Mouse (Mus musculus): ENCODE measurements around the gene Alppl2. TPM values are rescaled to one million over a fixed set of nuclear protein-coding genes. Genes with fewer than 3 reads are reported as not detected.
A peak's percentile ranks its signal among the peaks of the same experiment; 100 is the strongest.

The Alppl2 gene
- polyA plus RNA-seq, 1 experiment from 2014 or later: not detected

- H3K4me1 ChIP-seq (ENCODE audit: control insufficient read depth, insufficient read depth, low read length): no peaks in the 10 kb centered on the region
- H3K27me3 ChIP-seq (replicated peaks; ENCODE audit: control insufficient read depth, insufficient read depth, low read length): no peaks in the 10 kb centered on the region
- no peak overlapping the region for H3K27ac ChIP-seq (ENCODE audit: low read length)
- H3K4me2 ChIP-seq (ENCODE audit: low read depth, low read length): no peak overlapping the region
- no peaks in the 10 kb centered on the region for H3K36me3 ChIP-seq (ENCODE audit: control insufficient read depth, insufficient read depth, low read length)
- 73% methylated on average over 8 of the region's 8 CpGs for WGBS
- H3K4me3 ChIP-seq (ENCODE audit: low read length): no peak overlapping the region
- no peaks in the 10 kb centered on the region for H3K9me3 ChIP-seq (ENCODE audit: control insufficient read depth, low read length)
- ATAC-seq: no peak
- no peak overlapping the region for H3K9ac ChIP-seq (ENCODE audit: low read depth, low read length)
Observed at GRCm38 (mm10) chr1:87059042-87059665, 30.6 kb downstream of the Alppl2 start.

- H3K4me3 ChIP-seq (ENCODE audit: low read length): no peak overlapping the region
- H3K36me3 ChIP-seq (ENCODE audit: control insufficient read depth, insufficient read depth, low read length): no peaks in the 10 kb centered on the region
- WGBS: 77% methylated on average over 4 of the region's 4 CpGs
- ATAC-seq: no peak
- H3K27me3 ChIP-seq (replicated peaks; ENCODE audit: control insufficient read depth, insufficient read depth, low read length): no peaks in the 10 kb centered on the region
- no peak overlapping the region for H3K9ac ChIP-seq (ENCODE audit: low read depth, low read length)
- H3K9me3 ChIP-seq (ENCODE audit: control insufficient read depth, low read length): no peaks in the 10 kb centered on the region
- H3K27ac ChIP-seq (ENCODE audit: low read length): no peak overlapping the region
- H3K4me2 ChIP-seq (ENCODE audit: low read depth, low read length): no peak overlapping the region
- H3K4me1 ChIP-seq (ENCODE audit: control insufficient read depth, insufficient read depth, low read length): no peaks in the 10 kb centered on the region
Observed at GRCm38 (mm10) chr1:87057075-87057474, 32.7 kb downstream of the Alppl2 start.

GRCm38 (mm10) chr1:87051369-87051768, 38.4 kb downstream of the Alppl2 start:
- Histone ChIP-seq H3K4me1 (ENCODE audit: control insufficient read depth, insufficient read depth, low read length) (no peaks in the 10 kb centered on the region), H3K27me3 (replicated peaks; ENCODE audit: control insufficient read depth, insufficient read depth, low read length) (no peaks in the 10 kb centered on the region), H3K36me3 (ENCODE audit: control insufficient read depth, insufficient read depth, low read length) (no peaks in the 10 kb centered on the region), H3K4me2 (ENCODE audit: low read depth, low read length) (no peak overlapping the region), H3K9ac (ENCODE audit: low read depth, low read length) (no peak overlapping the region), H3K4me3 (ENCODE audit: low read length) (no peak overlapping the region), H3K27ac (ENCODE audit: low read length) (no peak overlapping the region), H3K9me3 (ENCODE audit: control insufficient read depth, low read length) (no peaks in the 10 kb centered on the region)
- ATAC-seq: no peak
- 75% methylated on average over 4 of the region's 4 CpGs for WGBS

GRCm38 (mm10) chr1:87050700-87051099, 39.0 kb downstream of the Alppl2 start:
- 71% methylated on average over 1 of the region's 1 CpGs for WGBS
- Histone ChIP-seq H3K4me2 (ENCODE audit: low read depth, low read length) (no peak overlapping the region), H3K4me3 (ENCODE audit: low read length) (no peak overlapping the region), H3K27ac (ENCODE audit: low read length) (no peak overlapping the region), H3K4me1 (ENCODE audit: control insufficient read depth, insufficient read depth, low read length) (no peaks in the 10 kb centered on the region), H3K27me3 (replicated peaks; ENCODE audit: control insufficient read depth, insufficient read depth, low read length) (no peaks in the 10 kb centered on the region), H3K9me3 (ENCODE audit: control insufficient read depth, low read length) (no peaks in the 10 kb centered on the region), H3K9ac (ENCODE audit: low read depth, low read length) (no peak overlapping the region), H3K36me3 (ENCODE audit: control insufficient read depth, insufficient read depth, low read length) (no peaks in the 10 kb centered on the region)
- ATAC-seq: no peak

- ATAC-seq: no peak
- no peaks in the 10 kb centered on the region for H3K4me1 ChIP-seq (ENCODE audit: control insufficient read depth, insufficient read depth, low read length)
- H3K4me2 ChIP-seq (ENCODE audit: low read depth, low read length): no peak overlapping the region
- no peak overlapping the region for H3K9ac ChIP-seq (ENCODE audit: low read depth, low read length)
- H3K27ac ChIP-seq (ENCODE audit: low read length): no peak overlapping the region
- no peaks in the 10 kb centered on the region for H3K9me3 ChIP-seq (ENCODE audit: control insufficient read depth, low read length)
- H3K27me3 ChIP-seq (replicated peaks; ENCODE audit: control insufficient read depth, insufficient read depth, low read length): no peaks in the 10 kb centered on the region
- no peaks in the 10 kb centered on the region for H3K36me3 ChIP-seq (ENCODE audit: control insufficient read depth, insufficient read depth, low read length)
- 74% methylated on average over 3 of the region's 3 CpGs for WGBS
- no peak overlapping the region for H3K4me3 ChIP-seq (ENCODE audit: low read length)
Observed at GRCm38 (mm10) chr1:87050072-87050471, 39.7 kb downstream of the Alppl2 start.

- no peak overlapping the region for H3K4me2 ChIP-seq (ENCODE audit: low read depth, low read length)
- H3K36me3 ChIP-seq (ENCODE audit: control insufficient read depth, insufficient read depth, low read length): no peaks in the 10 kb centered on the region
- no peak overlapping the region for H3K4me3 ChIP-seq (ENCODE audit: low read length)
- H3K9me3 ChIP-seq (ENCODE audit: control insufficient read depth, low read length): no peaks in the 10 kb centered on the region
- peak; percentile 27; the same call in 1 of the 2 replicates for ATAC-seq
- no peaks in the 10 kb centered on the region for H3K27me3 ChIP-seq (replicated peaks; ENCODE audit: control insufficient read depth, insufficient read depth, low read length)
- WGBS: 0% methylated on average over 1 of the region's 1 CpGs
- no peaks in the 10 kb centered on the region for H3K4me1 ChIP-seq (ENCODE audit: control insufficient read depth, insufficient read depth, low read length)
- no peak overlapping the region for H3K9ac ChIP-seq (ENCODE audit: low read depth, low read length)
- no peak overlapping the region for H3K27ac ChIP-seq (ENCODE audit: low read length)
Observed at GRCm38 (mm10) chr1:87041814-87042438, 47.8 kb downstream of the Alppl2 start.

GRCm38 (mm10) chr1:87041119-87041518, 48.6 kb downstream of the Alppl2 start:
- H3K27me3 ChIP-seq (replicated peaks; ENCODE audit: control insufficient read depth, insufficient read depth, low read length): no peaks in the 10 kb centered on the region
- no peak overlapping the region for H3K9ac ChIP-seq (ENCODE audit: low read depth, low read length)
- H3K9me3 ChIP-seq (ENCODE audit: control insufficient read depth, low read length): no peaks in the 10 kb centered on the region
- no peaks in the 10 kb centered on the region for H3K36me3 ChIP-seq (ENCODE audit: control insufficient read depth, insufficient read depth, low read length)
- H3K4me1 ChIP-seq (ENCODE audit: control insufficient read depth, insufficient read depth, low read length): peaks cover 5% of the 10 kb centered on the region
- WGBS: 20% methylated on average over 3 of the region's 3 CpGs
- H3K27ac ChIP-seq (ENCODE audit: low read length): no peak overlapping the region
- H3K4me2 ChIP-seq (ENCODE audit: low read depth, low read length): no peak overlapping the region
- H3K4me3 ChIP-seq (ENCODE audit: low read length): no peak overlapping the region
- ATAC-seq: no peak

GRCm38 (mm10) chr1:87038477-87039070, 51.2 kb downstream of the Alppl2 start:
- Histone ChIP-seq H3K27ac (ENCODE audit: low read length) (no peak overlapping the region), H3K4me3 (ENCODE audit: low read length) (no peak overlapping the region), H3K36me3 (ENCODE audit: control insufficient read depth, insufficient read depth, low read length) (no peaks in the 10 kb centered on the region), H3K4me1 (ENCODE audit: control insufficient read depth, insufficient read depth, low read length) (peaks cover 23% of the 10 kb centered on the region), H3K4me2 (ENCODE audit: low read depth, low read length) (no peak overlapping the region), H3K9me3 (ENCODE audit: control insufficient read depth, low read length) (no peaks in the 10 kb centered on the region), H3K9ac (ENCODE audit: low read depth, low read length) (no peak overlapping the region), H3K27me3 (replicated peaks; ENCODE audit: control insufficient read depth, insufficient read depth, low read length) (no peaks in the 10 kb centered on the region)
- 84% methylated on average over 2 of the region's 2 CpGs for WGBS
- ATAC-seq: no peak

Measured in intestine, embryonic 16.5 days (tissue).